Mouse (Mus musculus): ENCODE results near the gene Mgmt. TPM values are rescaled to one million over a fixed set of nuclear protein-coding genes. Genes with fewer than 3 reads are reported as not detected.

The Mgmt gene
- polyA plus RNA-seq, 2 experiments: 3.3 to 6.6 TPM

DNA sequence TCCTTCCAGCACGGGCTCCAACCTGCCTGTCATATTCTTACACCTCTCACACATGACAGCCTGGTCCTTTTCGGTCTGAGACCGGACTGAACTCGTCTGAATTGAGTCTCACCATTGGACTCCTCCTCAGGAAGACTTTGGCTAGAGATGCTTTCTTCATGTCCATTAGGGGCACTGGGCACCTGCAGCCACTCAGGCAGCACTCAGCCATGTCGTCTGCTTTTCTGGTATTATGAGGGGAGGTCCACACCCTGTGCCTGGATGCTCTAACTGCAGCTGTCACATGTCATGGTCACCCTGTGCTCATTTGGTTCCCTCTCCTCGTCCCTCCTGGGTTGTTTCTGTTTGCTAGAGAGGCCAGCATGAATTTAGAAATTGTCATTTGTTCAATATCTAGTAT is 27.8 kb downstream of the Mgmt start:
- no peak overlapping the region for H3K4me3 ChIP-seq (replicated peaks; ENCODE audit: low read length)
- no peaks in the 10 kb centered on the region for H3K27me3 ChIP-seq (ENCODE audit: control insufficient read depth, insufficient read depth, low read length)
- WGBS: 52% methylated on average over 6 of the region's 6 CpGs
- H3K9ac ChIP-seq (ENCODE audit: low read depth, low read length, severe bottlenecking): no peak overlapping the region
- ATAC-seq (ENCODE audit: low FRiP score, low read depth) (no peak), DNase-seq (ENCODE audit: low spot score) (no peak)
- no peaks in the 10 kb centered on the region for H3K9me3 ChIP-seq (ENCODE audit: control insufficient read depth, low read length)
- H3K4me1 ChIP-seq (ENCODE audit: control insufficient read depth, insufficient read depth, low read length): peaks cover 19% of the 10 kb centered on the region
- no peak overlapping the region for H3K27ac ChIP-seq (replicated peaks; ENCODE audit: low read depth, low read length)
- no peak overlapping the region for H3K4me2 ChIP-seq (replicated peaks; ENCODE audit: low read depth, low read length, severe bottlenecking)
- H3K36me3 ChIP-seq (ENCODE audit: control insufficient read depth, insufficient read depth, low read length): no peaks in the 10 kb centered on the region
- no peak for TF ChIP-seq POLR2A (IDR thresholded peaks at IDR 0.05; ENCODE audit: borderline replicate concordance, extremely low read depth, insufficient read depth, insufficient read length)

DNA sequence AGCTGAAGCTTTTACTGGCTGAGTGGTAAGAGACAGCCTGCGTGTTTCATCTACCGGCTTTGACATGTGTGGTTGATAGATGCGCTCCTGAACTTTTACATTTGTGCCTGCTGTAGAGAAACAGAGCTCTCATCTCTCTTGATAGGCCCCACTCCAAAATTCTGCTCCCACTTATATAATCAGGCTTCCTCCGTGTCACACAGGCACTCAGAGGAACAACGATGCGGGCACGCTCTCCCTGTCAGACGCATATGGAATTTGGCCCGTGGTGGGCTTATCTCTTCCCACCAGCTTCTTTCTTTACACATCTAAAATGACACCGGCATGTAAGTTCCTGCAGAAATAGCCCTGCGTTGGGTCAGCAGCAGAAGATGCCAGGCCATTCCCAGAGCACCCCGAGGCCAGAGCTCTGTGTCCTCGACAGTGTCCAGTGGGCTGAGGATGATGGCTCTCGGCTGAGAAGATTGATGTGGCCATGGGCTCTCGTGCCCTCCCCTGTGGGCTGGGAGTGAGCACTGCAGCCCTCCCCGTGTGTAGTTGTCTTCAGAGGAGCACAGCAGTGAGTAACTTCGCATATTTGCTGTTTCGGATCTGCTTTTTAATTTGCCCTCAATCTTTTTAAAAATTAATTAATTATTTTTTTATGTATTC is 30.3 kb downstream of the Mgmt start:
- H3K9ac ChIP-seq (ENCODE audit: low read depth, low read length, severe bottlenecking): no peak overlapping the region
- H3K27ac ChIP-seq (replicated peaks; ENCODE audit: low read depth, low read length): no peak overlapping the region
- H3K27me3 ChIP-seq (ENCODE audit: control insufficient read depth, insufficient read depth, low read length): no peaks in the 10 kb centered on the region
- H3K36me3 ChIP-seq (ENCODE audit: control insufficient read depth, insufficient read depth, low read length): no peaks in the 10 kb centered on the region
- WGBS: 64% methylated on average over 18 of the region's 18 CpGs
- DNase-seq (ENCODE audit: low spot score) (no peak), ATAC-seq (ENCODE audit: low FRiP score, low read depth) (no peak)
- H3K4me3 ChIP-seq (replicated peaks; ENCODE audit: low read length): no peak overlapping the region
- TF ChIP-seq POLR2A (IDR thresholded peaks at IDR 0.05; ENCODE audit: borderline replicate concordance, extremely low read depth, insufficient read depth, insufficient read length): no peak
- no peaks in the 10 kb centered on the region for H3K9me3 ChIP-seq (ENCODE audit: control insufficient read depth, low read length)
- peaks cover 19% of the 10 kb centered on the region for H3K4me1 ChIP-seq (ENCODE audit: control insufficient read depth, insufficient read depth, low read length)
- H3K4me2 ChIP-seq (replicated peaks; ENCODE audit: low read depth, low read length, severe bottlenecking): no peak overlapping the region

DNA sequence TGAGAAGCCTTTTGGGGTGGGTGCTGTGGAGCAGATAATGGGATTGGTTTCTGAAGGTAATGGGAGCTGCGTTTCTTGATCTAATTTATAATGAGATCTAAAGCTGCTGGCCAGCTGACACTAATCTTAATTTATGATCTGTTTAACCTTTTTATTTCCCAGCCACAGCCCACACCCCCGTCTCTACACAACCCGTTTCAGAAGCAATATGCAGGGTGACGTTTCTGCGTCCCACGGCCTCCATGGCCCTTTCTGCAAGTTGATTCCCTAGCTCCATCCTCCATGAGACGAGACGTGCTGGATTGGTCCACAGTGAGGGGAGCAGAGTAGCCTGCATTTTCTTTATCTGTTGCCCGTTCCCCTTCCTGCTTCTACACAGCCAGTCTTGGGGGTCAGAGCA is 31.8 kb downstream of the Mgmt start:
- Histone ChIP-seq H3K9me3 (ENCODE audit: control insufficient read depth, low read length) (no peaks in the 10 kb centered on the region), H3K27me3 (ENCODE audit: control insufficient read depth, insufficient read depth, low read length) (no peaks in the 10 kb centered on the region), H3K9ac (ENCODE audit: low read depth, low read length, severe bottlenecking) (no peak overlapping the region), H3K4me1 (ENCODE audit: control insufficient read depth, insufficient read depth, low read length) (peaks cover 19% of the 10 kb centered on the region), H3K4me3 (replicated peaks; ENCODE audit: low read length) (no peak overlapping the region), H3K4me2 (replicated peaks; ENCODE audit: low read depth, low read length, severe bottlenecking) (no peak overlapping the region), H3K27ac (replicated peaks; ENCODE audit: low read depth, low read length) (no peak overlapping the region), H3K36me3 (ENCODE audit: control insufficient read depth, insufficient read depth, low read length) (no peaks in the 10 kb centered on the region)
- no peak for ATAC-seq (ENCODE audit: low FRiP score, low read depth)
- TF ChIP-seq POLR2A (IDR thresholded peaks at IDR 0.05; ENCODE audit: borderline replicate concordance, extremely low read depth, insufficient read depth, insufficient read length): no peak
- no peak for DNase-seq (ENCODE audit: low spot score)
- WGBS: 28% methylated on average over 9 of the region's 9 CpGs

DNA sequence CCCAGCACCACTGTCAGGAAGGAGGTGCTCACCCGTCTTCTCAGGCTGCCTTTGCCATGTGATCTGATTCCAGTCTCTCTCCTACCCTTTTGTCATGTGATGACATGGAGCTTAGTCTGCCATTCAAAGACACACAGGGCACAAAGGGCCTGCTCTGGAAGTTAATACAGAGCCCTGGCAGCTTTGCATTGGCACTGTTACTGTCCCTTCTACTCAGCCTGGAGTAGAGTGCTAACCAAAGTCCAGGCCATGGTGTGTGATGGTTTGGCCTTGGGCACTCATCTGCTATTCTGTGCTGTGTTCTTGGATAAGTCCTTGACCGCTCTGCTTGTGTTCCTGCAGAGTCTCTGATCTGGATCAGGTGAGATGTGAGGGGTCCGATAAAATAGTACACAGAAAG is 36.0 kb downstream of the Mgmt start:
- H3K9ac ChIP-seq (ENCODE audit: low read depth, low read length, severe bottlenecking): no peak overlapping the region
- DNase-seq (ENCODE audit: low spot score) (no peak), ATAC-seq (ENCODE audit: low FRiP score, low read depth) (no peak)
- H3K9me3 ChIP-seq (ENCODE audit: control insufficient read depth, low read length): no peaks in the 10 kb centered on the region
- TF ChIP-seq POLR2A (IDR thresholded peaks at IDR 0.05; ENCODE audit: borderline replicate concordance, extremely low read depth, insufficient read depth, insufficient read length): no peak
- H3K27ac ChIP-seq (replicated peaks; ENCODE audit: low read depth, low read length): no peak overlapping the region
- peaks cover 8% of the 10 kb centered on the region; the same call in 1 of the 2 replicates for H3K4me1 ChIP-seq (ENCODE audit: control insufficient read depth, insufficient read depth, low read length)
- no peaks in the 10 kb centered on the region for H3K27me3 ChIP-seq (ENCODE audit: control insufficient read depth, insufficient read depth, low read length)
- WGBS: 81% methylated on average over 3 of the region's 3 CpGs
- H3K4me3 ChIP-seq (replicated peaks; ENCODE audit: low read length): no peak overlapping the region
- no peaks in the 10 kb centered on the region for H3K36me3 ChIP-seq (ENCODE audit: control insufficient read depth, insufficient read depth, low read length)
- H3K4me2 ChIP-seq (replicated peaks; ENCODE audit: low read depth, low read length, severe bottlenecking): no peak overlapping the region

DNA sequence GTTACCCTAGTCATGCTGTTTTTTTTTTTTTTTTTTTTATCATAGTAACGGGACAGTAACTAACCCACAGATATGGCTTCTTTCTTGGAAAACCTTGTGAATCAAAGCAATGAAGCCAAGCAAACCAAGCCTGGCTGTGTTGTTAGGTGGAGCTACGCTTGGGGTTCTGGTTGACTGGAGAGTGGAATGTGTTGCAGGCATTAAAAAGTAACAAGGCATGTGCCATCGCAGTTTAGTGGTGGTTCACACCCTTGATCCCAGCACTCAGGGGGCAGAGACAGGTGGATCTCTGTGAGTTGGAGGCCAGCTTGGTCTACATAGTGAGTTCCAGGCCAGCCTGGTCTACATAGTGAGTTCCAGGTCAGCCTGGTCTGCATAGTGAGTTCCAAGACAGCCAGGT is 39.0 kb downstream of the Mgmt start:
- Histone ChIP-seq H3K4me3 (replicated peaks; ENCODE audit: low read length) (no peak overlapping the region), H3K9ac (ENCODE audit: low read depth, low read length, severe bottlenecking) (no peak overlapping the region), H3K27me3 (ENCODE audit: control insufficient read depth, insufficient read depth, low read length) (no peaks in the 10 kb centered on the region), H3K4me2 (replicated peaks; ENCODE audit: low read depth, low read length, severe bottlenecking) (no peak overlapping the region), H3K9me3 (ENCODE audit: control insufficient read depth, low read length) (no peaks in the 10 kb centered on the region), H3K27ac (replicated peaks; ENCODE audit: low read depth, low read length) (no peak overlapping the region), H3K36me3 (ENCODE audit: control insufficient read depth, insufficient read depth, low read length) (no peaks in the 10 kb centered on the region), H3K4me1 (ENCODE audit: control insufficient read depth, insufficient read depth, low read length) (peaks cover 2% of the 10 kb centered on the region; the same call in 1 of the 2 replicates)
- 85% methylated on average over 3 of the region's 3 CpGs for WGBS
- no peak for DNase-seq (ENCODE audit: low spot score)
- ATAC-seq (ENCODE audit: low FRiP score, low read depth): no peak
- TF ChIP-seq POLR2A (IDR thresholded peaks at IDR 0.05; ENCODE audit: borderline replicate concordance, extremely low read depth, insufficient read depth, insufficient read length): no peak

Measured in limb, embryonic 14.5 days (tissue).